Mouse (Mus musculus): ENCODE measurements around the gene Prdm11. TPM values are rescaled to one million over a fixed set of nuclear protein-coding genes. Genes with fewer than 3 reads are reported as not detected.

Prdm11 gene
- polyA plus RNA-seq, 1 experiment from 2014 or later: 0.76 TPM

GRCm38 (mm10) chr2:92985600-92985999 lies 60.4 kb downstream of the Prdm11 start:
- 54% methylated on average over 7 of the region's 7 CpGs for WGBS
- Histone ChIP-seq H3K4me1 (ENCODE audit: control insufficient read depth, insufficient read depth, low read length) (peaks cover 6% of the 10 kb centered on the region), H3K4me3 (ENCODE audit: low read depth, low read length) (no peak overlapping the region), H3K36me3 (ENCODE audit: control insufficient read depth, insufficient read depth, low read length) (peaks cover 14% of the 10 kb centered on the region), H3K9me3 (replicated peaks; ENCODE audit: control insufficient read depth, low read length) (no peaks in the 10 kb centered on the region), H3K27me3 (replicated peaks; ENCODE audit: control insufficient read depth, insufficient read depth, low read length) (no peaks in the 10 kb centered on the region), H3K9ac (ENCODE audit: low read length) (no peak overlapping the region), H3K27ac (ENCODE audit: low read depth, low read length) (no peak overlapping the region), H3K4me2 (ENCODE audit: low read length) (no peak overlapping the region)
- DNase-seq (ENCODE audit: low spot score) (no peak), ATAC-seq (no peak)

- H3K27me3 ChIP-seq (replicated peaks; ENCODE audit: control insufficient read depth, insufficient read depth, low read length): no peaks in the 10 kb centered on the region
- 83% methylated on average over 2 of the region's 2 CpGs for WGBS
- ATAC-seq: no peak
These were observed 60.8 kb downstream of the Prdm11 start for GRCm38 (mm10) chr2:92985171-92985570.

DNA sequence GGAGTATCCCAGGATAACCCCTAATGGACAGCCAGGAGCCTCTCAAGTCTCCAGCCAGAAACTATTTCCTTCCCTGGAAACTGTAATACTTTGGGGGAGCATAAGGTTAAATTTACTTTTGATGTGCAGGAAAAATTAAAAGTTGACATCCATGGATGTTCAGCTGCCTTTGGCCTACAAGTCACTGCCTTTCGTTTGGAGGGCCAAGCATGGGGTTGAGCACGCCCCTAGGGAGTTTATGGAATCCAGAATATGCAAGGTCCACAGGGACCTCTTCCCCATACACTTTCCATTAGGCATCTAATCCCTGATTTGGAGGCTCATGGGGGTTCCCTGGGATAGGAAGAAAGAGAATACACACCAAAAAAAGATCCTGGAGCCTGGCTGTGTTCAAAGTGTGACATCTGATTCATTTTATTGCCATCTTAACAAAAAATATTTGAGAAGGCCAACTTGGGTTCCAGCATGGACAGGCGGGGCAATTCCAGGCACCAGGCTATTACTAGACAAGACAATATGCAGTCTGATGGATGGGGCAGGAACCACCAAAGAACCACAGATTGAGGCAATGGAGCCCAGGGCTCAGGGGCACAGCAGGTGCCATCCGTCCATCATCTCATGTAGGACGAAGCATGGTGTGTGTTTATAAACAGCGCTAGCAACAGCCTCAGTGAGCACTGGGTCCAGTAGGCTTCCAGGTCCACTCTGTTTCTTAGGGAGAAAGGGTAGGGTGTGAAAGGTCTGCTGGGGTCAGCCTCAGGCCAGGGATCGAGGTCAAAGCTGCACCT lies 61.5 kb downstream of the Prdm11 start:
- Histone ChIP-seq H3K4me2 (ENCODE audit: low read length) (no peak overlapping the region), H3K4me3 (ENCODE audit: low read depth, low read length) (no peak overlapping the region), H3K4me1 (ENCODE audit: control insufficient read depth, insufficient read depth, low read length) (peaks cover 6% of the 10 kb centered on the region), H3K27ac (ENCODE audit: low read depth, low read length) (no peak overlapping the region), H3K9ac (ENCODE audit: low read length) (no peak overlapping the region), H3K36me3 (ENCODE audit: control insufficient read depth, insufficient read depth, low read length) (peaks cover 14% of the 10 kb centered on the region), H3K9me3 (replicated peaks; ENCODE audit: control insufficient read depth, low read length) (no peaks in the 10 kb centered on the region), H3K27me3 (replicated peaks; ENCODE audit: control insufficient read depth, insufficient read depth, low read length) (no peaks in the 10 kb centered on the region)
- DNase-seq (ENCODE audit: low spot score): no peak
- ATAC-seq: no peak
- WGBS: 90% methylated on average over 7 of the region's 7 CpGs

More at GRCm38 (mm10) chr2:92985171-92985570, 60.8 kb downstream of the Prdm11 start:
- Histone ChIP-seq H3K27ac (ENCODE audit: low read depth, low read length) (no peak overlapping the region), H3K9ac (ENCODE audit: low read length) (no peak overlapping the region), H3K4me1 (ENCODE audit: control insufficient read depth, insufficient read depth, low read length) (peaks cover 6% of the 10 kb centered on the region), H3K4me3 (ENCODE audit: low read depth, low read length) (no peak overlapping the region), H3K4me2 (ENCODE audit: low read length) (no peak overlapping the region), H3K9me3 (replicated peaks; ENCODE audit: control insufficient read depth, low read length) (no peaks in the 10 kb centered on the region), H3K36me3 (ENCODE audit: control insufficient read depth, insufficient read depth, low read length) (peaks cover 14% of the 10 kb centered on the region)
- no peak for DNase-seq (ENCODE audit: low spot score)

DNA sequence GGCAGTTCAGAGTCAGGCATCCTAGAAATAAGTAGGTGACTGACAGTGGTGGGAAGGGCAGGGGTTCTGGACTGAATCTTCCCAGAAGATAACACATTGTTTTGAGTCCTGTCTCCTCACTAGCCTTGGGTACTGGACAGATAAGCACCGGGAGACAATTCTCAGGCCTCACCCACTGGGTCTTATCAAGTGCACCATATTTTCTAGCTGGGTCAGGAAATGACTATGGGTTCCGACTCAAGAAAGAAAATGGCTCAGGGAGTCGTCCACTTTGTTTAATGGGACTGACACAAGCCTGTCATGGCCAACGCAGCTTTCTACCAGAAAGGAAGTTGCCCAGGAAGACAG lies 62.7 kb downstream of the Prdm11 start:
- H3K9me3 ChIP-seq (replicated peaks; ENCODE audit: control insufficient read depth, low read length): no peaks in the 10 kb centered on the region
- peaks cover 1% of the 10 kb centered on the region for H3K4me1 ChIP-seq (ENCODE audit: control insufficient read depth, insufficient read depth, low read length)
- H3K27me3 ChIP-seq (replicated peaks; ENCODE audit: control insufficient read depth, insufficient read depth, low read length): no peaks in the 10 kb centered on the region
- 90% methylated on average over 4 of the region's 4 CpGs for WGBS
- H3K4me3 ChIP-seq (ENCODE audit: low read depth, low read length): no peak overlapping the region
- H3K27ac ChIP-seq (ENCODE audit: low read depth, low read length): no peak overlapping the region
- no peak for DNase-seq (ENCODE audit: low spot score)
- no peak overlapping the region for H3K4me2 ChIP-seq (ENCODE audit: low read length)
- no peak for ATAC-seq
- H3K36me3 ChIP-seq (ENCODE audit: control insufficient read depth, insufficient read depth, low read length): peaks cover 13% of the 10 kb centered on the region
- no peak overlapping the region for H3K9ac ChIP-seq (ENCODE audit: low read length)

GRCm38 (mm10) chr2:92982591-92983272 lies 63.2 kb downstream of the Prdm11 start:
- Histone ChIP-seq H3K9ac (ENCODE audit: low read length) (no peak overlapping the region), H3K4me1 (ENCODE audit: control insufficient read depth, insufficient read depth, low read length) (no peaks in the 10 kb centered on the region), H3K9me3 (replicated peaks; ENCODE audit: control insufficient read depth, low read length) (no peaks in the 10 kb centered on the region), H3K27ac (ENCODE audit: low read depth, low read length) (no peak overlapping the region), H3K27me3 (replicated peaks; ENCODE audit: control insufficient read depth, insufficient read depth, low read length) (no peaks in the 10 kb centered on the region), H3K36me3 (ENCODE audit: control insufficient read depth, insufficient read depth, low read length) (peaks cover 16% of the 10 kb centered on the region), H3K4me3 (ENCODE audit: low read depth, low read length) (no peak overlapping the region), H3K4me2 (ENCODE audit: low read length) (no peak overlapping the region)
- no peak for DNase-seq (ENCODE audit: low spot score)
- ATAC-seq: no peak
- 82% methylated on average over 8 of the region's 8 CpGs for WGBS

DNA sequence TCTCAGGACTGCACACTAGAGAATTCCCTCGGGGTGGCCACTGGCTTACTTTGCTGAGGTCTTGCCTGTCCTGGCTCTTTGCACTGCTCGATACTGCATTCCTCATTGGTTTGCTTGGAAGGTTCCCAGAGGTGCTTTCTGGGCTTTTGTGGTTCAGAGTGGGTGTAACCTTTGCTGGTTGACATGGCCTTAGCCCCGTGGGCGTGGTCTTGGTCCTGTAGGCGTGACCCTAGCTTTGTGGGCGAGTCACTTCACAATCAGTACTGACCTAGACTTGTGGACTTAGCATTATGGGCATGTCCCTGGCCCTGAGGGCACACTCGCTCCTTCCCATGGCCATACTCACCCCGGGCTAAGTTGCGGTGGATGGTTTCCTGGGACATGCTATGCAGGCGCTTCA lies 65.8 kb downstream of the Prdm11 start:
- no peak overlapping the region for H3K9ac ChIP-seq (ENCODE audit: low read length)
- H3K4me2 ChIP-seq (ENCODE audit: low read length): no peak overlapping the region
- ATAC-seq (no peak), DNase-seq (ENCODE audit: low spot score) (no peak)
- no peak overlapping the region for H3K4me3 ChIP-seq (ENCODE audit: low read depth, low read length)
- no peaks in the 10 kb centered on the region for H3K9me3 ChIP-seq (replicated peaks; ENCODE audit: control insufficient read depth, low read length)
- WGBS: 88% methylated on average over 10 of the region's 10 CpGs
- no peaks in the 10 kb centered on the region for H3K4me1 ChIP-seq (ENCODE audit: control insufficient read depth, insufficient read depth, low read length)
- no peaks in the 10 kb centered on the region for H3K27me3 ChIP-seq (replicated peaks; ENCODE audit: control insufficient read depth, insufficient read depth, low read length)
- H3K27ac ChIP-seq (ENCODE audit: low read depth, low read length): no peak overlapping the region
- peaks cover 22% of the 10 kb centered on the region for H3K36me3 ChIP-seq (ENCODE audit: control insufficient read depth, insufficient read depth, low read length)

- H3K27ac ChIP-seq (ENCODE audit: low read depth, low read length): no peak overlapping the region
- H3K4me2 ChIP-seq (ENCODE audit: low read length): no peak overlapping the region
- DNase-seq (ENCODE audit: low spot score) (no peak), ATAC-seq (no peak)
- peaks cover 59% of the 10 kb centered on the region for H3K36me3 ChIP-seq (ENCODE audit: control insufficient read depth, insufficient read depth, low read length)
- no peak overlapping the region for H3K9ac ChIP-seq (ENCODE audit: low read length)
- H3K4me1 ChIP-seq (ENCODE audit: control insufficient read depth, insufficient read depth, low read length): no peaks in the 10 kb centered on the region
- no peak overlapping the region for H3K4me3 ChIP-seq (ENCODE audit: low read depth, low read length)
- no peaks in the 10 kb centered on the region for H3K27me3 ChIP-seq (replicated peaks; ENCODE audit: control insufficient read depth, insufficient read depth, low read length)
- H3K9me3 ChIP-seq (replicated peaks; ENCODE audit: control insufficient read depth, low read length): no peaks in the 10 kb centered on the region
- 71% methylated on average over 14 of the region's 14 CpGs for WGBS
These were observed 70.8 kb downstream of the Prdm11 start for GRCm38 (mm10) chr2:92975031-92975790.

DNA sequence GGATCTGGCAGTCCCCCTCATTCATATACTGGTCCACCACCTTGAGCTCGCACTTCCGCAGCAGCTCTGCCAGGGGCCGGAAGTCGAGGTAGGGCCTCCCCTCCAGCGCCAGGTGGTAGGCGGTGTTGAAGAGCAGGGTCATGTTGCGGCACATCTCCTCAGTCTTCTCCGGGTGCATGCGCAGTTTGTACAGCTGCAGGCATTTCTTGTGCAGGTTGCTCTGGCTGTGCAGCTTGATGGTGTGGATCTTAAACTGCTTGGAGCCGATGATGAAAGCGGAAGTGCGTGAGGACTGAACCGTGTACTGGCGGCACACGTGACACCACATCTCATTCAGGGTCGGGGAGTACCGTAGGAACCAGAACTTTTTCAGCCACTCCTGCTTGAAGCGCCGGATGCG lies 72.3 kb downstream of the Prdm11 start:
- Histone ChIP-seq H3K27ac (ENCODE audit: low read depth, low read length) (no peak overlapping the region), H3K36me3 (ENCODE audit: control insufficient read depth, insufficient read depth, low read length) (peaks cover 59% of the 10 kb centered on the region), H3K4me1 (ENCODE audit: control insufficient read depth, insufficient read depth, low read length) (no peaks in the 10 kb centered on the region), H3K27me3 (replicated peaks; ENCODE audit: control insufficient read depth, insufficient read depth, low read length) (no peaks in the 10 kb centered on the region), H3K9me3 (replicated peaks; ENCODE audit: control insufficient read depth, low read length) (no peaks in the 10 kb centered on the region), H3K9ac (ENCODE audit: low read length) (no peak overlapping the region), H3K4me3 (ENCODE audit: low read depth, low read length) (no peak overlapping the region), H3K4me2 (ENCODE audit: low read length) (no peak overlapping the region)
- WGBS: 97% methylated on average over 20 of the region's 20 CpGs
- DNase-seq (ENCODE audit: low spot score) (no peak), ATAC-seq (no peak)

Data from forebrain, embryonic 14.5 days (tissue).